Mouse (Mus musculus) erythroblast, embryonic 14.5 days (primary cell): Measurements from ENCODE around the gene Kcnma1.

Experiments used
- GATA1 ChIP-seq: IDR thresholded peaks from 2 replicates; pipeline ENCODE4 v1.6.1; 2012; ENCODE audit warnings: low read length, inconsistent platforms, mixed read lengths
- TAL1 ChIP-seq: IDR thresholded peaks from 3 replicates; pipeline ENCODE4 v1.6.1; 2012; ENCODE audit warnings: low read length, inconsistent platforms, mixed read lengths

DNA sequence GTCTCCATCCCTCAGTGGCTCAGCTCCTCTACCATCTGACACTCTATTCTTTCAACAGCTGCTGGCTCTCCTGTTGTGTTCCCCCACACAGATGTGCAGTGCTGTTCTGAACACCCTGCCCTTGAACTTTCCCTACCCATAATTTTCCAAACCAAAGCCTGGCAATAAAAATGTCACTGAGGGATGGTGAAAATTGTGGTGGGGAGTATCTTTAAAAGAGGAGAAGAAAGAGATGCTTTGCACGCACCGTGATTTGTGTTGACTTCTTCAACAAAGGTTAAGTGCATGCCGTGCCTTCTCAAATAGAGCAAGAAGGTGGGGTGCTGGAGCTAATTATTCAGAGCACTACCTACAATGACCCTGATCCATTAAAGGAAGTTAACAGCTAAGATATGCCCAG, 371.1 kb downstream of the Kcnma1 start:
- TF ChIP-seq TAL1: no peak
- no peak for TF ChIP-seq GATA1
